Mouse (Mus musculus) ES-E14 (cell line): Measurements from ENCODE around the gene Elp5.

Experiments
- CHD2 ChIP-seq: IDR thresholded peaks from 2 replicates; pipeline ENCODE4 v1.6.1; 2014; ENCODE audit warnings: mild to moderate bottlenecking, low read depth, low read length, inconsistent platforms
- MAFK ChIP-seq: IDR thresholded peaks from 2 replicates; pipeline ENCODE4 v1.6.1; 2014; ENCODE audit warnings: mild to moderate bottlenecking, low read depth, low read length, inconsistent platforms; ENCODE audit not compliant: insufficient read depth

DNA sequence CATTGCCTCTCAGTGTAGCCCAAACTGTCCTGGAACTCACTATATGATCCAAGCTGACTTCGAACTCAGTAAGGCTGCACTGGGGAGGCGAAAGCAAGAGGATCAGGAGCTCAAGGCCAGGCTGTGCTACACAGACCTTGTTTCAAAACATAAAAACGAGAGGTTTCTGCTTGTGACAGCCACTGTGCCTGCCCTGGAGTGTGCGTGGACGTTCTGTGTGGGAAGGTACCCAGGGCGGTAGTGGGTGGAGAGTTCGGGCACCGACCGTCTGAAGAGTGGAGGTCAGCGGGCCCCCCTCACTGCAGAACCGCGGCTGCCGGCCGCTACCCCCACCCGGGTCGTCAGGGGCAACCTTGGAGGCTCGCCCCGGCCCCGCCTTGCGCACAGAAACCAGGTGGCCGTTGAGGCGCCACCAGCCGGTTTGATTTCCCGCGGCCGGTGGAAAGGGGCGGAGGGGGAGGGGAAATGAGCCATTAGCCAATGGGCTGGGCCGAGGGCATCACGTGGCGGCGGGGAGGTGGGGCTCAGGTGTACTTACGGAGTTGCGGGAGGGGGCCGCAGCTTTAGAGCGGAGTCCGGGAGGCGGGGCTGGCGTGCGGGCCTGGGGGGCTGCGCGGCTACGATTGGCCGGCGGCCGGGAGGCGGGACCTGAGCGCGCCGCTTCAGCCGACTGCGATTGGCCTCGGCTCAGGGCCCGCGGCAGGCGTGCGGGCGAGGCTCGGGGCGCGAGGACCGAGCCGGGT, 47.0 kb downstream of the Elp5 start, which contains the start of gene Ybx2:
- TF ChIP-seq CHD2 = no peak
- no peak for TF ChIP-seq MAFK
